Mouse (Mus musculus): ENCODE measurements at regions not wholly inside any gene's neighbourhood (a gene's known extent, or its start where the extent isn't known, plus 50 kb on each side); places are given as distances from the start of the nearest gene placed in this dataset.

- H3K4me1 ChIP-seq: no peaks in the 10 kb centered on the region
- 77% methylated on average over 3 of the region's 3 CpGs for WGBS
Observed at GRCm38 (mm10) chr8:6813816-6814215, 1708.7 kb upstream of the Slc10a2 start.

GRCm38 (mm10) chr8:6807116-6807515 is 1702.0 kb upstream of the Slc10a2 start:
- Histone ChIP-seq H3K9ac (replicated peaks) (no peak overlapping the region), H3K36me3 (no peaks in the 10 kb centered on the region), H3K4me3 (no peak overlapping the region), H3K9me3 (no peaks in the 10 kb centered on the region), H3K27ac (replicated peaks) (no peak overlapping the region), H3K4me1 (no peaks in the 10 kb centered on the region), H3K27me3 (no peaks in the 10 kb centered on the region), H3K4me2 (replicated peaks) (no peak overlapping the region)
- ATAC-seq (replicated peaks): no peak
- 45% methylated on average over 2 of the region's 2 CpGs for WGBS

More at GRCm38 (mm10) chr8:6813816-6814215, 1708.7 kb upstream of the Slc10a2 start:
- no peak overlapping the region for H3K27ac ChIP-seq (replicated peaks)
- ATAC-seq (replicated peaks): no peak
- no peak overlapping the region for H3K9ac ChIP-seq (replicated peaks)
- no peak overlapping the region for H3K4me2 ChIP-seq (replicated peaks)
- H3K36me3 ChIP-seq: no peaks in the 10 kb centered on the region
- H3K4me3 ChIP-seq: no peak overlapping the region
- no peaks in the 10 kb centered on the region for H3K9me3 ChIP-seq
- H3K27me3 ChIP-seq: no peaks in the 10 kb centered on the region

GRCm38 (mm10) chr8:6803199-6803598 is 1698.0 kb upstream of the Slc10a2 start:
- 69% methylated on average over 1 of the region's 1 CpGs for WGBS
- H3K27me3 ChIP-seq: no peaks in the 10 kb centered on the region

GRCm38 (mm10) chr8:6801076-6801475 is 1695.9 kb upstream of the Slc10a2 start:
- no peak overlapping the region for H3K27ac ChIP-seq (replicated peaks)
- no peaks in the 10 kb centered on the region for H3K9me3 ChIP-seq
- no peaks in the 10 kb centered on the region for H3K27me3 ChIP-seq
- ATAC-seq (replicated peaks): peak; percentile 73
- H3K4me1 ChIP-seq: 0 out of 2 replicates have a peak, but pooled peaks cover 6% of the 10 kb centered on the region
- H3K4me3 ChIP-seq: no peak overlapping the region
- H3K36me3 ChIP-seq: no peaks in the 10 kb centered on the region
- H3K4me2 ChIP-seq (replicated peaks): no peak overlapping the region
- no peak overlapping the region for H3K9ac ChIP-seq (replicated peaks)

More at GRCm38 (mm10) chr8:6803199-6803598, 1698.0 kb upstream of the Slc10a2 start:
- Histone ChIP-seq H3K9me3 (no peaks in the 10 kb centered on the region), H3K4me3 (no peak overlapping the region), H3K9ac (replicated peaks) (no peak overlapping the region), H3K4me2 (replicated peaks) (no peak overlapping the region), H3K36me3 (no peaks in the 10 kb centered on the region), H3K27ac (replicated peaks) (no peak overlapping the region), H3K4me1 (0 out of 2 replicates have a peak, but pooled peaks cover 6% of the 10 kb centered on the region)
- no peak for ATAC-seq (replicated peaks)

GRCm38 (mm10) chr8:6789096-6789495 is 1683.9 kb upstream of the Slc10a2 start:
- Histone ChIP-seq H3K4me1 (no peaks in the 10 kb centered on the region), H3K36me3 (no peaks in the 10 kb centered on the region), H3K27ac (replicated peaks) (no peak overlapping the region), H3K9ac (replicated peaks) (no peak overlapping the region), H3K27me3 (no peaks in the 10 kb centered on the region), H3K9me3 (no peaks in the 10 kb centered on the region), H3K4me3 (no peak overlapping the region), H3K4me2 (replicated peaks) (no peak overlapping the region)
- ATAC-seq (replicated peaks): no peak
- WGBS: 71% methylated on average over 1 of the region's 1 CpGs

GRCm38 (mm10) chr8:6780983-6781382 is 1675.8 kb upstream of the Slc10a2 start:
- H3K4me2 ChIP-seq (replicated peaks): no peak overlapping the region

GRCm38 (mm10) chr8:6775103-6775502 is 1670.0 kb upstream of the Slc10a2 start:
- H3K4me2 ChIP-seq (replicated peaks): no peak overlapping the region
- no peaks in the 10 kb centered on the region for H3K9me3 ChIP-seq
- no peaks in the 10 kb centered on the region for H3K36me3 ChIP-seq
- no peaks in the 10 kb centered on the region for H3K4me1 ChIP-seq
- WGBS: 89% methylated on average over 3 of the region's 3 CpGs
- H3K4me3 ChIP-seq: no peak overlapping the region
- no peaks in the 10 kb centered on the region for H3K27me3 ChIP-seq
- no peak for ATAC-seq (replicated peaks)
- no peak overlapping the region for H3K9ac ChIP-seq (replicated peaks)
- no peak overlapping the region for H3K27ac ChIP-seq (replicated peaks)

More at GRCm38 (mm10) chr8:6780983-6781382, 1675.8 kb upstream of the Slc10a2 start:
- ATAC-seq (replicated peaks): no peak
- Histone ChIP-seq H3K4me3 (no peak overlapping the region), H3K36me3 (no peaks in the 10 kb centered on the region), H3K4me1 (no peaks in the 10 kb centered on the region), H3K27me3 (no peaks in the 10 kb centered on the region), H3K9me3 (no peaks in the 10 kb centered on the region), H3K9ac (replicated peaks) (no peak overlapping the region), H3K27ac (replicated peaks) (no peak overlapping the region)

- H3K27ac ChIP-seq (replicated peaks): no peak overlapping the region
- no peak overlapping the region for H3K4me3 ChIP-seq
- H3K9me3 ChIP-seq: no peaks in the 10 kb centered on the region
- H3K4me2 ChIP-seq (replicated peaks): no peak overlapping the region
- H3K27me3 ChIP-seq: no peaks in the 10 kb centered on the region
- H3K36me3 ChIP-seq: no peaks in the 10 kb centered on the region
- no peaks in the 10 kb centered on the region for H3K4me1 ChIP-seq
- ATAC-seq (replicated peaks): no peak
- WGBS: 25% methylated on average over 3 of the region's 3 CpGs
- no peak overlapping the region for H3K9ac ChIP-seq (replicated peaks)
Observed at GRCm38 (mm10) chr8:6729571-6729970, 1624.4 kb upstream of the Slc10a2 start.

GRCm38 (mm10) chr8:6708886-6709449 is 1603.8 kb upstream of the Slc10a2 start:
- Histone ChIP-seq H3K9me3 (no peaks in the 10 kb centered on the region), H3K9ac (replicated peaks) (no peak overlapping the region), H3K36me3 (no peaks in the 10 kb centered on the region), H3K27me3 (no peaks in the 10 kb centered on the region), H3K4me3 (no peak overlapping the region), H3K4me2 (replicated peaks) (no peak overlapping the region), H3K4me1 (peaks cover 3% of the 10 kb centered on the region; the same call in 1 of the 2 replicates), H3K27ac (replicated peaks) (peak overlapping the region; percentile 42)
- 35% methylated on average over 3 of the region's 3 CpGs for WGBS
- peak; percentile 77 for ATAC-seq (replicated peaks)

- Histone ChIP-seq H3K9ac (replicated peaks) (no peak overlapping the region), H3K27ac (replicated peaks) (no peak overlapping the region), H3K4me1 (no peaks in the 10 kb centered on the region), H3K4me3 (no peak overlapping the region), H3K4me2 (replicated peaks) (no peak overlapping the region), H3K27me3 (no peaks in the 10 kb centered on the region), H3K9me3 (no peaks in the 10 kb centered on the region), H3K36me3 (no peaks in the 10 kb centered on the region)
- ATAC-seq (replicated peaks): no peak
- 90% methylated on average over 4 of the region's 4 CpGs for WGBS
Observed at GRCm38 (mm10) chr8:6688595-6688994, 1583.4 kb upstream of the Slc10a2 start.

GRCm38 (mm10) chr8:6658860-6659259 is 1553.7 kb upstream of the Slc10a2 start:
- Histone ChIP-seq H3K4me3 (no peak overlapping the region), H3K36me3 (no peaks in the 10 kb centered on the region), H3K9me3 (no peaks in the 10 kb centered on the region), H3K4me2 (replicated peaks) (no peak overlapping the region), H3K9ac (replicated peaks) (no peak overlapping the region), H3K27me3 (no peaks in the 10 kb centered on the region), H3K4me1 (no peaks in the 10 kb centered on the region), H3K27ac (replicated peaks) (no peak overlapping the region)
- ATAC-seq (replicated peaks): no peak
- 100% methylated on average over 1 of the region's 1 CpGs for WGBS

GRCm38 (mm10) chr8:6657451-6657990 is 1552.4 kb upstream of the Slc10a2 start:
- no peaks in the 10 kb centered on the region for H3K9me3 ChIP-seq
- no peaks in the 10 kb centered on the region for H3K27me3 ChIP-seq
- no peaks in the 10 kb centered on the region for H3K36me3 ChIP-seq
- no peak overlapping the region for H3K4me3 ChIP-seq
- H3K27ac ChIP-seq (replicated peaks): no peak overlapping the region
- no peaks in the 10 kb centered on the region for H3K4me1 ChIP-seq
- WGBS: 58% methylated on average over 3 of the region's 3 CpGs
- H3K9ac ChIP-seq (replicated peaks): no peak overlapping the region
- no peak; the same call in 1 of the 2 replicates for ATAC-seq (replicated peaks)
- no peak overlapping the region for H3K4me2 ChIP-seq (replicated peaks)

- Histone ChIP-seq H3K9ac (replicated peaks) (no peak overlapping the region), H3K9me3 (no peaks in the 10 kb centered on the region), H3K4me2 (replicated peaks) (no peak overlapping the region), H3K4me1 (no peaks in the 10 kb centered on the region), H3K4me3 (no peak overlapping the region), H3K27ac (replicated peaks) (no peak overlapping the region), H3K36me3 (no peaks in the 10 kb centered on the region), H3K27me3 (no peaks in the 10 kb centered on the region)
- no peak for ATAC-seq (replicated peaks)
Observed at GRCm38 (mm10) chr8:6652180-6652579, 1547.0 kb upstream of the Slc10a2 start.

All from forebrain, embryonic 15.5 days (tissue).